Mouse (Mus musculus) intestine, postnatal 0 days (tissue): ENCODE results near the gene Apba2. TPM values are rescaled to one million over a fixed set of nuclear protein-coding genes. Genes with fewer than 3 reads are reported as not detected.

Experiments used
- ATAC-seq: fragments of 200-750 bp; cut with Nextera tagmentation; 2 replicates; pipeline ENCODE4 v1.8.0; 2017; ENCODE audit warnings: mild to moderate bottlenecking, moderate TSS enrichment, moderate library complexity
- H3K27ac ChIP-seq: fragments of 300-500 bp; sonication (generic); 2 replicates; pipeline ENCODE4 v1.5.1; 2014; ENCODE audit warnings: mild to moderate bottlenecking, low read depth, low read length, moderate library complexity
- H3K27me3 ChIP-seq: fragments of 300-500 bp; sonication (generic); replicated peaks from 2 replicates; pipeline ENCODE4 v1.6.1; 2014; ENCODE audit warnings: low read length, mixed read lengths; ENCODE audit not compliant: control insufficient read depth, insufficient read depth
- H3K36me3 ChIP-seq: fragments of 300-500 bp; sonication (generic); 2 replicates; pipeline ENCODE4 v1.6.1; 2014; ENCODE audit warnings: mild to moderate bottlenecking, moderate library complexity; ENCODE audit not compliant: control insufficient read depth, insufficient read depth
- H3K4me1 ChIP-seq: fragments of 300-500 bp; sonication (generic); replicated peaks from 2 replicates; pipeline ENCODE4 v1.6.1; 2014; ENCODE audit warnings: antibody characterized with exemption, low read length, mixed read lengths; ENCODE audit not compliant: control insufficient read depth, insufficient read depth
- H3K4me2 ChIP-seq: fragments of 300-500 bp; sonication (generic); replicated peaks from 2 replicates; pipeline ENCODE4 v1.6.1; 2014; ENCODE audit warnings: low read depth, mild to moderate bottlenecking, moderate library complexity
- H3K4me3 ChIP-seq: fragments of 300-500 bp; sonication (generic); 2 replicates; pipeline ENCODE4 v1.5.1; 2014; ENCODE audit warnings: low read depth, low read length
- H3K9ac ChIP-seq: fragments of 300-500 bp; sonication (generic); 2 replicates; pipeline ENCODE4 v1.6.1; 2014; ENCODE audit warnings: mild to moderate bottlenecking, low read depth, low read length
- H3K9me3 ChIP-seq: fragments of 300-500 bp; sonication (generic); 2 replicates; pipeline ENCODE4 v1.6.1; 2016; ENCODE audit warnings: mixed run types; ENCODE audit not compliant: control insufficient read depth
- CTCF ChIP-seq: sonication (generic); IDR thresholded peaks from 2 replicates; pipeline ENCODE4 v1.5.1; 2016; ENCODE audit warnings: low read depth, mild to moderate bottlenecking, control low read depth, antibody characterized with exemption, moderate library complexity
- WGBS: fragments of 180-500 bp; shearing (Covaris S2); extraction: QIAGEN DNeasy Blood & Tissue Kit; methylation state at CpG from one replicate; pipeline ENCODE4 v1.1.7; 2014; 5-methylcytosine and 5-hydroxymethylcytosine counted together
- polyA plus RNA-seq: library from polyadenylated mRNA; unstranded; fragments of >200 nt; fragmentation: Nextera tagmentation; extraction: Ambion mirVana; gene quantifications from 2 replicates; pipeline ENCODE4 v1.2.1, GENCODE M21; 2015

The Apba2 gene
- polyA plus RNA-seq, 1 experiment from 2014 or later = 4.3 TPM

- Histone ChIP-seq H3K9me3 (no peaks in the 10 kb centered on the region), H3K4me1 (no peaks in the 10 kb centered on the region), H3K4me2 (no peak overlapping the region), H3K36me3 (no peaks in the 10 kb centered on the region), H3K27ac (no peak overlapping the region), H3K9ac (no peak overlapping the region), H3K4me3 (no peak overlapping the region), H3K27me3 (no peaks in the 10 kb centered on the region)
- 67% methylated on average over 8 of the region's 8 CpGs for WGBS
- no peak for ATAC-seq
- TF ChIP-seq CTCF = no peak
These were observed 126.6 kb downstream of the Apba2 start for GRCm38 (mm10) chr7:64627972-64628655.

DNA sequence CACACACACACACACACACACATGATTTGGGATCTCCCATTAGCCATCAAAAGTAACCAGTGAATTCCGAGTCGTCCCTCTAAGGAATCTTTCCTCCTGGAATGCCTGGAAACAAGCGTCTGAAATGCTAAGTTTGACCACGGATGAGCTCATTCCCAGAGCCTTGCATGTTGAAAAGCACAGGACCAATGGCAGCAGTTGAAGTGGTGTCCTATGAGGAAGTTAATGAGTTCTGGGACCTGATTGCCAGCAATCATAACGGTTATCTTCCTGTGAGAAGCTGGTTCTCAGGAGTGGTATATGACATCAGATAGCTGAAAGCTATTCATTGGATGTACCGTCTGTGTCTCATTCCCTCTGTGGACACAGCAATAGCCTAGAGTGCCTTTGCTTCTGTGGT lies 129.2 kb downstream of the Apba2 start:
- Histone ChIP-seq H3K4me1 (no peaks in the 10 kb centered on the region), H3K4me3 (no peak overlapping the region), H3K36me3 (no peaks in the 10 kb centered on the region), H3K9me3 (no peaks in the 10 kb centered on the region), H3K4me2 (no peak overlapping the region), H3K27me3 (no peaks in the 10 kb centered on the region), H3K27ac (no peak overlapping the region), H3K9ac (no peak overlapping the region)
- TF ChIP-seq CTCF = no peak
- ATAC-seq = no peak
- WGBS = 70% methylated on average over 6 of the region's 6 CpGs

- Histone ChIP-seq H3K4me3 (no peak overlapping the region), H3K27ac (no peak overlapping the region), H3K27me3 (no peaks in the 10 kb centered on the region), H3K9ac (no peak overlapping the region), H3K9me3 (no peaks in the 10 kb centered on the region), H3K4me2 (no peak overlapping the region), H3K4me1 (no peaks in the 10 kb centered on the region), H3K36me3 (no peaks in the 10 kb centered on the region)
- 72% methylated on average over 6 of the region's 6 CpGs for WGBS
- no peak for TF ChIP-seq CTCF
- ATAC-seq = no peak
These were observed 129.6 kb downstream of the Apba2 start for GRCm38 (mm10) chr7:64631131-64631530.

- no peak overlapping the region for H3K9ac ChIP-seq
- no peak for TF ChIP-seq CTCF
- H3K9me3 ChIP-seq = no peaks in the 10 kb centered on the region
- WGBS = 69% methylated on average over 6 of the region's 6 CpGs
- H3K27me3 ChIP-seq = no peaks in the 10 kb centered on the region
- H3K27ac ChIP-seq = no peak overlapping the region
- no peaks in the 10 kb centered on the region for H3K36me3 ChIP-seq
- no peak overlapping the region for H3K4me3 ChIP-seq
- H3K4me2 ChIP-seq = no peak overlapping the region
- ATAC-seq = no peak
- no peaks in the 10 kb centered on the region for H3K4me1 ChIP-seq
These were observed 130.4 kb downstream of the Apba2 start for GRCm38 (mm10) chr7:64631781-64632351.

- Histone ChIP-seq H3K9ac (no peak overlapping the region), H3K4me3 (no peak overlapping the region), H3K27ac (no peak overlapping the region), H3K4me1 (no peaks in the 10 kb centered on the region), H3K36me3 (no peaks in the 10 kb centered on the region), H3K4me2 (no peak overlapping the region), H3K9me3 (no peaks in the 10 kb centered on the region), H3K27me3 (no peaks in the 10 kb centered on the region)
- no peak for ATAC-seq
- WGBS = 35% methylated on average over 4 of the region's 4 CpGs
- TF ChIP-seq CTCF = no peak
These were observed 131.7 kb downstream of the Apba2 start for GRCm38 (mm10) chr7:64633182-64633581.

DNA sequence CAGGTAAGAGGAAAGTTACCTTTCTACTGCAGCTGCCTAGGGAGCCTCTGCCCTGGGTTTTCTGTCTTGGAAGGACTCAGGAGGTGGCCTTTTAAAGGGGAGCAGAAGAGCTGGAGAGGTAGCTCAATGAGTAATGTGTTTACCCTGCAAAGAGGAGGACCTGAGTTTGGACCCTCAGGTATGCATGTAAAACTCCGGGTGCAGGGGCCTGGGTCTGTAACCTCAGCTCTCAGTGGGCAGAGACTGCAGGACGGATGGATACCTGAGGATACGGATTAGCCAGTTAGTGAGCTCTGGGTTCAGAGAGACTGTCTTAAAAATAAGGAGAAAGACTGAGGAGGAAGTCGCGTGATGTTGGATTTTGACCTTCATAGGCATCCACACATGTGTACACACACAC lies 132.4 kb downstream of the Apba2 start:
- Histone ChIP-seq H3K4me1 (no peaks in the 10 kb centered on the region), H3K9me3 (no peaks in the 10 kb centered on the region), H3K4me2 (no peak overlapping the region), H3K9ac (no peak overlapping the region), H3K4me3 (no peak overlapping the region), H3K27me3 (no peaks in the 10 kb centered on the region), H3K36me3 (no peaks in the 10 kb centered on the region), H3K27ac (no peak overlapping the region)
- ATAC-seq = no peak
- TF ChIP-seq CTCF = no peak
- 67% methylated on average over 5 of the region's 5 CpGs for WGBS
